Mouse (Mus musculus): ENCODE measurements around the gene Polm.
"Not testable (repeated sequence)": the region's sequence is repeated elsewhere in the genome, so short reads cannot be mapped to it uniquely, and the experiment has no call there.

Polm gene

GRCm38 (mm10) chr11:5855481-5855880, 17.7 kb upstream of the Polm start:
- no peak for DNase-seq

GRCm38 (mm10) chr11:5852314-5852713, 14.5 kb upstream of the Polm start:
- no peak for DNase-seq

- DNase-seq, result no peak
Measured at GRCm38 (mm10) chr11:5851021-5851736, 13.4 kb upstream of the Polm start.

- no peak for DNase-seq
Measured at GRCm38 (mm10) chr11:5850452-5850851, 12.6 kb upstream of the Polm start.

- peak in 1 of 2 experiments; percentile 40 for DNase-seq
Measured at GRCm38 (mm10) chr11:5849316-5849715, 11.5 kb upstream of the Polm start.

- no peak for DNase-seq
Measured at GRCm38 (mm10) chr11:5848741-5849140, 10.9 kb upstream of the Polm start.

- DNase-seq, result no peak
Measured at GRCm38 (mm10) chr11:5846639-5847345, 9.0 kb upstream of the Polm start.

GRCm38 (mm10) chr11:5843131-5843530, 5.3 kb upstream of the Polm start:
- no peak for DNase-seq

GRCm38 (mm10) chr11:5841751-5842150, 3.9 kb upstream of the Polm start:
- DNase-seq, result no peak

- DNase-seq, result no peak
Measured at GRCm38 (mm10) chr11:5840346-5840745, 2.5 kb upstream of the Polm start.

- DNase-seq, result peak; percentile 53 to 60
Measured at GRCm38 (mm10) chr11:5836126-5836525, 1.7 kb downstream of the Polm start.

- DNase-seq, result no peak
Measured at GRCm38 (mm10) chr11:5835057-5835456, 2.8 kb downstream of the Polm start.

- DNase-seq, result no peak
Measured at GRCm38 (mm10) chr11:5834506-5834905, 3.3 kb downstream of the Polm start.

- DNase-seq, result no peak
Measured at GRCm38 (mm10) chr11:5829327-5829726, 8.5 kb downstream of the Polm start.

- no peak for DNase-seq
Measured at GRCm38 (mm10) chr11:5828509-5829191, 9.2 kb downstream of the Polm start.

- no peak for DNase-seq
Measured at GRCm38 (mm10) chr11:5827931-5828330, 9.9 kb downstream of the Polm start.

GRCm38 (mm10) chr11:5825432-5825831, 12.4 kb downstream of the Polm start:
- no peak for DNase-seq

GRCm38 (mm10) chr11:5819223-5819622, 18.6 kb downstream of the Polm start:
- no peak for DNase-seq

- no peak for DNase-seq
Measured at GRCm38 (mm10) chr11:5813381-5813780, 24.4 kb downstream of the Polm start.

- not testable (repeated sequence) for DNase-seq
Measured at GRCm38 (mm10) chr11:5809487-5809886, 28.3 kb downstream of the Polm start.

GRCm38 (mm10) chr11:5807956-5808355, 29.9 kb downstream of the Polm start:
- DNase-seq, result no peak

GRCm38 (mm10) chr11:5805711-5806110, 32.1 kb downstream of the Polm start:
- no peak for DNase-seq

GRCm38 (mm10) chr11:5804174-5804573, 33.6 kb downstream of the Polm start:
- DNase-seq, result no peak

- peak in 1 of 2 experiments; percentile 23 for DNase-seq
Measured at GRCm38 (mm10) chr11:5803551-5803981, 34.2 kb downstream of the Polm start, which contains the start of gene Pgam2. Gene Pgam2 (minus strand): TSS chr11:5803733.

All from cerebellum, postnatal 14 days (tissue).